Mouse (Mus musculus) ES-E14 (cell line): ENCODE results near the gene Furin. TPM values are rescaled to one million over a fixed set of nuclear protein-coding genes. Genes with fewer than 3 reads are reported as not detected.

Experiments
- DNase-seq: peaks from one replicate; pipeline ENCODE4 v3.0.0-alpha.2; 2013; ENCODE audit warnings: low read depth, low spot score
- H3K27ac ChIP-seq: 2 replicates; pipeline ENCODE4 v1.5.1; 2012; ENCODE audit warnings: low read depth, mild to moderate bottlenecking, low read length, moderate library complexity, mixed read lengths; ENCODE audit not compliant: poor library complexity, insufficient read depth, severe bottlenecking
- H3K36me3 ChIP-seq: 2 replicates; pipeline ENCODE4 v1.6.1; 2012; ENCODE audit warnings: mild to moderate bottlenecking, low read length, moderate library complexity, mixed read lengths; ENCODE audit not compliant: control insufficient read depth, poor library complexity, insufficient read depth, severe bottlenecking
- H3K4me1 ChIP-seq, 2 experiments: fragments of 150-350 bp in 1 of 2; sonication (generic) in 1 of 2; 2 replicates each; pipeline ENCODE4 v1.6.1; 2012; ENCODE audit warnings: low read length in 2 of 2, mild to moderate bottlenecking in 1 of 2, mixed read lengths in 1 of 2; ENCODE audit not compliant: control insufficient read depth in 2 of 2, insufficient read depth in 2 of 2, poor library complexity in 1 of 2
- H3K4me3 ChIP-seq, 2 experiments: fragments of 150-350 bp in 1 of 2; sonication (generic) in 1 of 2; 2 replicates each; pipeline ENCODE4 v1.5.1; 2012; ENCODE audit warnings: low read length in 2 of 2, low read depth in 1 of 2, mild to moderate bottlenecking in 1 of 2, mixed read lengths in 1 of 2; ENCODE audit not compliant: insufficient read depth in 1 of 2, poor library complexity in 1 of 2, severe bottlenecking in 1 of 2
- H3K9ac ChIP-seq: 2 replicates; pipeline ENCODE4 v1.6.1; 2012; ENCODE audit warnings: low read depth, mild to moderate bottlenecking, low read length, mixed read lengths; ENCODE audit not compliant: poor library complexity, insufficient read depth, severe bottlenecking
- H3K9me3 ChIP-seq: fragments of 150-350 bp; sonication (generic); 2 replicates; pipeline ENCODE4 v1.6.1; 2012; ENCODE audit warnings: low read depth, mild to moderate bottlenecking, low read length; ENCODE audit not compliant: control insufficient read depth, insufficient read depth
- CHD2 ChIP-seq: IDR thresholded peaks from 2 replicates; pipeline ENCODE4 v1.6.1; 2014; ENCODE audit warnings: mild to moderate bottlenecking, low read depth, low read length, inconsistent platforms
- HCFC1 ChIP-seq: IDR thresholded peaks from 2 replicates; pipeline ENCODE4 v1.6.1; 2012; ENCODE audit warnings: low read length, inconsistent platforms, borderline replicate concordance; ENCODE audit not compliant: insufficient read depth
- MAFK ChIP-seq: IDR thresholded peaks from 2 replicates; pipeline ENCODE4 v1.6.1; 2014; ENCODE audit warnings: mild to moderate bottlenecking, low read depth, low read length, inconsistent platforms; ENCODE audit not compliant: insufficient read depth
- ZC3H11A ChIP-seq: IDR thresholded peaks from 2 replicates; pipeline ENCODE4 v1.6.1; 2012; ENCODE audit warnings: low read depth, mild to moderate bottlenecking, inconsistent platforms, low read length, borderline replicate concordance
- ZNF384 ChIP-seq: IDR thresholded peaks from 2 replicates; pipeline ENCODE4 v1.6.1; 2012; ENCODE audit warnings: low read depth, low read length, inconsistent platforms
- in situ Hi-C, 2 experiments: fragments of 600-800 bp; cut with MboI; formaldehyde crosslinking; loops; one replicate each; pipeline ENCODE4 v1.15.1; 2025; ENCODE audit warnings: low sequenced_read_pairs in 2 of 2, inconsistent platforms in 1 of 2; ENCODE audit not compliant: unreplicated experiment in 2 of 2
- total RNA-seq: library from RNA; depleted of rRNA; stranded (reverse); fragments of 300-350 nt; gene quantifications from 2 replicates; pipeline ENCODE4 v1.2.3, GENCODE M21; 2012

Furin gene
- total RNA-seq, 1 experiment = 17.7 TPM

GRCm38 (mm10) chr7:80418036-80418435 is 12.8 kb upstream of the Furin start:
- TF ChIP-seq HCFC1 (no peak), ZNF384 (no peak), CHD2 (no peak), ZC3H11A (no peak), MAFK (no peak)
- no peak for DNase-seq
- no peak overlapping the region for H3K9ac ChIP-seq
- H3K9me3 ChIP-seq = no peaks in the 10 kb centered on the region
- in situ Hi-C loops = no loop called here
- H3K4me3 ChIP-seq = no peak overlapping the region
- H3K4me1 ChIP-seq = peaks cover 0 to 4% of the 10 kb centered on the region in 2 experiments; a peak in 1 of 4 replicates
- H3K27ac ChIP-seq = no peak overlapping the region
- no peaks in the 10 kb centered on the region for H3K36me3 ChIP-seq

- TF ChIP-seq CHD2 (no peak), ZNF384 (no peak), MAFK (no peak), HCFC1 (no peak), ZC3H11A (no peak)
- H3K9ac ChIP-seq = no peak overlapping the region
- peaks cover 0 to 2% of the 10 kb centered on the region in 2 experiments; a peak in 1 of 4 replicates for H3K4me1 ChIP-seq
- DNase-seq = no peak
- H3K27ac ChIP-seq = no peak overlapping the region
- no peaks in the 10 kb centered on the region for H3K36me3 ChIP-seq
- no peaks in the 10 kb centered on the region for H3K9me3 ChIP-seq
- in situ Hi-C loops = no loop called here
- no peak overlapping the region for H3K4me3 ChIP-seq
These were observed 12.4 kb upstream of the Furin start for GRCm38 (mm10) chr7:80417601-80418000.

GRCm38 (mm10) chr7:80416969-80417368 is 11.7 kb upstream of the Furin start:
- Histone ChIP-seq H3K4me3 (no peak overlapping the region), H3K9ac (no peak overlapping the region), H3K27ac (no peak overlapping the region), H3K9me3 (no peaks in the 10 kb centered on the region), H3K4me1 (peaks cover 0 to 2% of the 10 kb centered on the region in 2 experiments; a peak in 1 of 4 replicates), H3K36me3 (no peaks in the 10 kb centered on the region)
- TF ChIP-seq HCFC1 (no peak), ZC3H11A (no peak), CHD2 (no peak), ZNF384 (no peak), MAFK (no peak)
- in situ Hi-C loops = no loop called here
- no peak for DNase-seq

- Histone ChIP-seq H3K36me3 (no peaks in the 10 kb centered on the region), H3K9me3 (no peaks in the 10 kb centered on the region), H3K9ac (no peak overlapping the region), H3K27ac (no peak overlapping the region), H3K4me1 (no peaks in the 10 kb centered on the region), H3K4me3 (no peak overlapping the region)
- in situ Hi-C loops = no loop called here
- TF ChIP-seq MAFK = no peak
- TF ChIP-seq HCFC1 = no peak
- no peak for TF ChIP-seq ZNF384
- TF ChIP-seq ZC3H11A = no peak
- TF ChIP-seq CHD2 = no peak
- DNase-seq = no peak
These were observed 9.1 kb upstream of the Furin start for GRCm38 (mm10) chr7:80414303-80414855.
